Mouse (Mus musculus): ENCODE results near the gene Evx1.

Gene Evx1

DNA sequence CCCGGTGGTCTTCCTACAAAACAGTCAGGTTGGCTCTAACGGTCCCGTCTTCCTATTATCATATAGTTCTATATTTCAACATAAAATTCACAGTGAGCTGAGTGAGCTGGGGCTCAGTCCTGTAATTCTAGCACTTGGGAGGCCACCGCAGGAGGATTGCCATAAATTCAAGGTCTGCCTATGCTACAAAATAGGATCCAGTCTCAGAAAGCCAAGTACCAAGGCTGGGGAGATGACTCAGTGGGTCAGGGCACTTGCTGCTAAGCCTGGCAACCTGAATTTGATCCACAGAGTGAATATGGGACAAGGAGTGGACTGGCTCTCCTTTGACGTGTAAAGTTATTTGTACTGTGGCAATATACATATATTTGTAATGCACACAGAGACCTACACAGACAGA lies 29.4 kb upstream of the Evx1 start:
- in situ Hi-C loops (cut with MboI, MseI) = no loop called here

- in situ Hi-C loops (cut with MboI, MseI) = no loop called here
Measured at GRCm38 (mm10) chr6:52290186-52290585, 23.1 kb upstream of the Evx1 start.

DNA sequence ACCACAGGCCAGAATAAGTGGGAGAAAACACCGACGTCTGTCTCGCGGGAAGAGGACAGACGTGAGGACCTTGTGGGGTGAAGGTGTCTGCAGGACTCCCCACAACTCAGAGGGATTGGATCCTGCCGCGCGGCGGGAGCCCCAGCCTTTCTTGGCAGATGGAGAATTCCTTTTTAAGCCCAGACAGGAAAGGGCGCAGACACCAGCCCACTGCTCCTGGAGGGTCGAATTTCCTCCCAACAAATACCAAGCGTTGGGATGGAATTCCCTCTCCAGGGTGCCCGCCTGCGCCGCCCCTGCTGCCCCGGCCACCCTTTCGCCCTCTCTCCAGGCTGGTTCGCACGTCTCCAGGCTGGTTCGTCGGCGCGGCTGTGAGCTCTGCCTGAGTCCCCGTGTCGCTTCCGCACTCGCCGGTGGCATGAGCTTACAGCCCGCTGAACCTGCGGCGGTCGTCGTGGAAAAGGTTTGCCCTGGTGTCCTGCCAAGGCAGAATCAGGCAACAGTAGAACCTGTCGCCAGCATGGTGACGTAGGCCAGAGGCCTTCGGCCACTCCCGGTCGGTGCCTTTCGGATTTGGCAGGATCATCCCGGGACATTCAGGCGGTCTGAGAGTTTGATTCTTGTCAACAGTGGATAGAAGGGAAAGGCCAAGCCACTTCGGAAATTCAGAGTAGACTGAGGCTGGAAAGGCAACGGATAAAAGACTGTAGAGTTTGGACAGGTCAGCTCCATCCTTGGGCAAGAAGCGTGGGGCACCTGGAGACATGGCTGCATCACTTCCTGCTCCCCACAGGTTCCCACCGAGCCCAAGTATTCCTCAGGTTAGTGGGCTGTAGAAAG lies 22.1 kb upstream of the Evx1 start:
- in situ Hi-C loops (cut with MboI, MseI) = no loop called here

- in situ Hi-C loops (cut with MboI, MseI) = no loop called here
Measured at GRCm38 (mm10) chr6:52292328-52292727, 21.0 kb upstream of the Evx1 start.

DNA sequence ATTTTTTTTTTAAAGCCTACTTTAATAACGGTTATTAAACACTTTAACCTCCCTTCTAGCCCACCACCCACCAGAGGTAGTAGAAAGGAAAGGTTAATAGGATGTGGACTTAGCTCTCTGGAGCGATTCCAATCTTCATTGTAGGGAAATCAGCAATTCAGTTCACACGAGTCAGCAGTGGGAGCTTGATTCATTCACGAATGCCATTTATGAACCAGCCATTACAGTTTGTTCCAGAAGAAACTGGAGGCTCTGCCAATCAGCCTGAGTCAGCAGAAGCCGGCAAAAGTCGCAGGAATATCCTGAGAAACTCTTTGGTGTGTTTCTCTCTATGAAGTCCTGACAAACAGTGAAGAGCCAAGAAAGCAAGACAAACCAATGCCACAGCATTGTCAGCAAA lies 18.7 kb upstream of the Evx1 start:
- in situ Hi-C loops (cut with MboI, MseI) = no loop called here

GRCm38 (mm10) chr6:52298511-52298910 lies 14.8 kb upstream of the Evx1 start:
- in situ Hi-C loops (cut with MboI, MseI) = no loop called here

- in situ Hi-C loops (cut with MboI, MseI) = no loop called here
Measured at GRCm38 (mm10) chr6:52300806-52301205, 12.5 kb upstream of the Evx1 start.

DNA sequence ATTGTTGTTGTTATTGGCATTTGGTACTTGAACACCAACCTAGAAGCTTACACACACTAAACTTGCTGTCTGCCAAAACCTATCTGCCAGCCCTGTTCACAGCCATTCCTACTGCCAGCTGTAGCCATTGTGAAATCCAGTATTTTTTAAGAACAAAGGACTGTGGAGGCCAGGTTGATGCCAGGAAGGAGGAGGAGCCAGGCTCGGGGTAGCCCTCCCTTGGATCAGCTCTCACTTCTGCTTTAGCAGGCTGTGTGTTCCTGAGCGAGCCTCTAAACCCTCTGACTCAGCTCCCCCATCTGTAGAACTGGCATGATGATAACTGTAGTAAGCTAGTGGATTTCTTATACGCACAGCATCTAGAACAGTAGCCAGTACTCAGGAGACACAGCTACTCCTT lies 9.9 kb upstream of the Evx1 start:
- in situ Hi-C loops (cut with MboI, MseI) = no loop called here

DNA sequence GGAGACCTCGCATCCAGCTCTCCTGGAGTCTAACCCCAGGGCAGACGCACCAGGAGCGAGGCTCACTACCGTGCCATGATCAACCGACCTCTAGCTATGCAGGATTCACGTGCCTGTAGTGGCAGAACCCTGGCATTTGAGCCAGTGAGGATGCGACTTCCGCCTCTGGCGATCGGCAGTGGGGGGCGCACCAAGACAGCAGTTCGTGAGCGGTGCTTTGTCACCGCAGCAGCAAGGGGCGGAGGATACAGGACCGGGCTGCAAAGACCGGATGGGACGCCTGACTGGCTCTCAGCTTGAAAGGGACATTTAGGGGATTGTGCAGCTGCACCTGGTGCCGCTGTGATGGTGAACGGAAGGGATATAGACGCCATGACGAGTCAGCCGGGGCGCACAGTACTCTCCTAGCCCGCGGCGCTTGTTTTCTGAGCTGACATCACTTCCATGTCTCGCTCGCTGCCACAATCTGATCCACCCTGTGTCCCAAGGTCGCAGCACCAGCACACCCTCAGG lies 7.4 kb upstream of the Evx1 start:
- in situ Hi-C loops (cut with MboI, MseI) = loop anchor here in 1 of 2 experiments (5.0 kb wide), 1 partner anchor 44 kb away; the partner anchor contains the start of gene Hoxa13

- in situ Hi-C loops (cut with MboI, MseI) = loop anchor here (5.0 kb wide), 2 partner anchors 47 to 67 kb away; partner anchors contain the start of genes Hoxa10 (in 1 of the 2) and Hoxa13 (in 1 of the 2)
Measured at GRCm38 (mm10) chr6:52309766-52310165, 3.5 kb upstream of the Evx1 start.

DNA sequence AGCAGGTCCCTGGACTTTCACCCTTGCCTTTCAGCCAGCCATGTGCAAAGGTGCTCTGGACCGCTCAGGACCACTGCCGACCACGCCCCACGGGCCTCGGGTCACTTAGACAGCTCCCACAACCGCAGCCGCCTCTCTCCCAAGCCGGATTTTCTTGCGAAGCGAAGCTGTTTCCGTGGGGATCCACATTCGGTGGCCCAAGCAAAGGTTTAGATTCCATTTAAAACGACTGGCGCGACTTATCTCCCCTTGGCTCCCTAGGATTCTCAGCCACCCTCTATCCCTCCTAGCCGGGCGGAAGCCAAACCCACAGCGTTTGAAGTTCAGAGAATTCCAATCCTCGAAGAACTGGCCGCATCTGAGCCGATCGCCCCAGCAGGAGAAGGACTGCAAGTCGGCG lies 2.9 kb upstream of the Evx1 start:
- in situ Hi-C loops (cut with MboI, MseI) = loop anchor here in 1 of 2 experiments (5.0 kb wide), 1 partner anchor 68 kb away; the partner anchor contains the start of gene Hoxa10

DNA sequence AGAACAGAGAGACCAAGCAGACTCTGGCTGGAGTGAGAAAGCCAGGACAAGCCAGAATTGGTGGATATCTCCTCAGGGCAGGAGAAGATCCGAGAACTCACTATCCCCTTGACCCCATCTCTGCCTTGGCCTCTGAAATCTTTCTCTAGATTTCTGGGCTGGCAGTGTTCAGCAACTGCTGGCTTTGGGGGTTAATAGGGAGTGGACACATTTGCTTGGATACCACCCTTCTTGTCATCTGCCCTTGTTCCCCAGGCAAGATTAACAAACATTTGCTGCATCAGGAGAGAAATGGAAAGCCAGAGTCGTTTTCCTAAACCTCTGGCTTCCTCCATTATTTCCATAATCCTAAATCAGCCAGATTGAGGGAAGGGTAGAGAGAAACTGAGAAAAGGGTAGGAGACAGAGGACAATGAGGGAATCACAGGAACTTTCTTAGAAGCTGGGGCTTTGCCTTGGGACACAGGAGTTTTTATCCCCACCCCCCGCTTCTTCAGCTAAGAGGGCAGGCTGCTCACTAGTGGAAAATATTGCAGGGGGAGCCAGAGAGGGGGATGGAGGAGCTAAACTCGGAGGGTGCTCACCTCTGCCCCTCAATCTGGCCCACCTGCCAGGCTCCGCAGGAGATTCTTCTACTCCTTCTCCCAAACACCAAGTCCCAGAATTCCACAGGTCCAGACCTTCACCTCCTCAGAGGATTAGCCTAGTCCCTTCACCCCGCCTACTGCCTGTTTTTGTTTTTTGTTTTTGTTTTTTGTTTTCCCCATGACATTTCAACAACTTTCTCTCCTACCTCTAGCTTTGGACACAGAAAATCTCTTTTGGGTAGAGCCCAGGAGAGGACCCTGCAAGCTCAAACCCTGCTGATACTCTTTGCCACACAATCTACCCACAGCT lies 1.4 kb upstream of the Evx1 start:
- in situ Hi-C loops (cut with MboI, MseI) = loop anchor here in 1 of 2 experiments (5.0 kb wide), 1 partner anchor 70 kb away; the partner anchor contains the start of gene Hoxa10

GRCm38 (mm10) chr6:52312558-52312915 lies 761 bp upstream of the Evx1 start:
- in situ Hi-C loops (cut with MboI, MseI) = loop anchor here in 1 of 2 experiments (5.0 kb wide), 1 partner anchor 70 kb away; the partner anchor contains the start of gene Hoxa10

DNA sequence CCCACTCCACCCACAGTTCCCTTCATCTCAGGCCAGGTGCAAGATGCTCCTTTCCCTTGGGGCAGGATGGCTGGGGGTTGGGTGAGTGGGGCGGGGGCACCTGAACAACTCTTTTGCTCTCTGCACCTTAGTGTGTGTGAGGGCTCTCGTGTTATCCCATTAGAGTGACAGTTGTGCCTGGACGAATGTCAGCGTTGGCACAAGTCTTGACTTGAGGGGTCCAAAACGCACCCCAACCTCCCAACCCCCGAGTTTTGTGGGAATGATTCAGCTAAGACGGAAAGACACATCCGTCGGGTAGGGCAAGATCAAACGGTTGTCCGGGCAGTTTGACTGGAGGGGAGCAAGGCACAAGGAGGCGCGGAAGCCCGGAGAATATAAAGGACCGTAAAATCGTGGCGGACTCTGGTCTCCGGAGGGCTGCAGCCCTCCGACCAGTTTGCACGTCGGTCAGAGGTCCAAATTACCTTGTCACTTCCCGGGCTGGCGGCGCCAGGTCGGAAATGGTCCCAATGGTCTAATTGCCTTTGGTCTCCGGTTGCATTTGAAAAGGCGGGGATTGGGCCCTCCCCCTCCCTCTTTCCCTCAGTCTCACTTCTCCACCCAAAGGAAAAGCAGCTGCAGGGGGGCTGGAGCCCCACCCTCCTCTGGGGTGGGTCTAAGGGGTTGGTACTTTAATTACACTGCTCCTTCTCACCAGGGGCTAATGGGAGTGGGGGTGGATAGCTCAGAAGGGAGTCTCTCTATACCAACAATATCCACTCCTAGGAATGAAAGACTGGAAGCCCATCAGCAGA lies 1.2 kb downstream of the Evx1 start:
- in situ Hi-C loops (cut with MboI, MseI) = loop anchor here in 1 of 2 experiments (5.0 kb wide), 1 partner anchor 72 kb away; the partner anchor contains the start of gene Hoxa10

- in situ Hi-C loops (cut with MboI, MseI) = no loop called here
Measured at GRCm38 (mm10) chr6:52315441-52316412, 2.4 kb downstream of the Evx1 start.

DNA sequence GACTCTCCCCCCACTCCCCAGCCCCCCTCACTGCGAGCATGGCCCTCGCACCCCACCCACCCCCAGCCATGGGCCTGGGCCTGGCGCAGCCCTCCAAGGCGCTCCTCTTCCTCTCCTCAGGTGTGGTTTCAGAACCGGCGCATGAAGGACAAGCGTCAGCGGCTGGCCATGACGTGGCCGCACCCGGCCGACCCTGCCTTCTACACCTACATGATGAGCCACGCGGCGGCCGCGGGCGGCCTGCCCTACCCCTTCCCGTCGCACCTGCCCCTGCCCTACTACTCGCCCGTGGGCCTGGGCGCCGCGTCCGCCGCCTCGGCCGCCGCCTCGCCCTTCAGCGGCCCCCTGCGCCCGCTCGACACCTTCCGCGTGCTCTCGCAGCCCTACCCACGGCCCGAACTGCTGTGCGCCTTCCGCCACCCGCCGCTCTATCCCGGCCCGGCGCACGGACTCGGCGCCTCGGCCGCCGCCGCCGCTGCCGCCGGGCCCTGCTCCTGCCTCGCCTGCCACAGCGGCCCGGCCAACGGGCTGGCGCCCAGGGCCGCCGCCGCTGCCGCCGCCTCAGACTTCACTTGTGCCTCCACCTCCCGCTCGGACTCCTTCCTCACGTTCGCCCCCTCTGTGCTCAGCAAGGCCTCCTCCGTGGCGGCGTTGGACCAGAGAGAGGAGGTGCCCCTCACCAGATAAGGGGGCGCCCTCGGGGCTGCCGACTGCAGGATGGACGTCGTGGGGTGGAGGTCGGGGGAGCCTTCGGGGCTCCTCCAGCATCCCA lies 3.3 kb downstream of the Evx1 start:
- in situ Hi-C loops (cut with MboI, MseI) = no loop called here

DNA sequence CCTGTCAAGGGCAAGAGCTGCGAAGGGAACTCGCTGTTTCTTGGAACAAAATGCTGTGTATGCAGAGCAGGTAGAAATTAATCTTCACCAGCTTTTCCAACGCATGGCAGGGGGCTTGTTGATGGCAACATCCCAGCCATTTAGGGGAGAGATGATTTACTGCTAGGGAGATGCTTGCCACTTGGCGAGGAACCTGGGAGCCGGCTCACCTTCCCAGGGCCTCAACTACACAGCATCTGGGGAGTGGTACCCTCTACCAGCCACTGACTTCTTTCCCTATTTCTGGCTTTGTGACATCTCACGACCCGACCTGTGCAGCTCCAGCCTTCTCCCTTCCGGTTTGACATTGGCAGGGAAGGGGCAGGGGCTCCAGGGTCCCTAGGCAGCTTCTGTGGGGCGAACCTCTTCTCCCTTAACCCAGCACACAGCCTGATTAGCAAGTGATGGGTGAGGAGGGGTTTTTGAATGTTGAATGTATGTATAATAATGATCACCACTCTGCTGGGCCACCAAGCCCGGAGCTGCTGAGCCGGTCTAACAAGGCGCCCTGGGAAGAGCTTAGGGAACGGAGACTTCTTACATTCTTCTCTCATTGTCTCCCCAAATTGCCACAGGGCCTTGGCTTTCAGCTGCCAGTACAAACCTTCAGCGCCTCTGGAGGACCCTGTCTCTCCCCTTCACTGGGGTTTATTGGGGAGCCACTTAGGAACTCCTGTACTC lies 4.3 kb downstream of the Evx1 start:
- in situ Hi-C loops (cut with MboI, MseI) = no loop called here

- in situ Hi-C loops (cut with MboI, MseI) = no loop called here
Measured at GRCm38 (mm10) chr6:52318271-52318670, 5.0 kb downstream of the Evx1 start.
